Mouse (Mus musculus) gastrocnemius, postnatal 10 days (tissue): Measurements from ENCODE around the gene Nfib. TPM values are rescaled to one million over a fixed set of nuclear protein-coding genes. Genes with fewer than 3 reads are reported as not detected.

Experiments used
- DNase-seq: peaks from one replicate; pipeline ENCODE4 v3.0.0; 2021; ENCODE audit warnings: mixed read lengths
- total RNA-seq, 2 experiments: library from RNA; stranded (reverse); gene quantifications; 2 replicates each; pipeline ENCODE4 v1.2.3; 2021

Nfib gene
- total RNA-seq, 2 experiments from 2014 or later, result 145 to 150 TPM

- peak; percentile 54 for DNase-seq
Observed at GRCm38 (mm10) chr4:82464051-82464632, 241.4 kb downstream of the Nfib start.

- DNase-seq, result no peak
Observed at GRCm38 (mm10) chr4:82463189-82463715, 242.3 kb downstream of the Nfib start.

- DNase-seq, result no peak
Observed at GRCm38 (mm10) chr4:82461676-82462075, 243.9 kb downstream of the Nfib start.

- DNase-seq, result no peak
Observed at GRCm38 (mm10) chr4:82458895-82459294, 246.7 kb downstream of the Nfib start.

GRCm38 (mm10) chr4:82456908-82457307 is 248.6 kb downstream of the Nfib start:
- no peak for DNase-seq

- DNase-seq, result no peak
Observed at GRCm38 (mm10) chr4:82456323-82456713, 249.2 kb downstream of the Nfib start.

GRCm38 (mm10) chr4:82455617-82456322 is 249.8 kb downstream of the Nfib start:
- no peak for DNase-seq

GRCm38 (mm10) chr4:82454989-82455388 is 250.6 kb downstream of the Nfib start:
- no peak for DNase-seq

GRCm38 (mm10) chr4:82453341-82453740 is 252.2 kb downstream of the Nfib start:
- DNase-seq, result no peak

GRCm38 (mm10) chr4:82452905-82453304 is 252.6 kb downstream of the Nfib start:
- DNase-seq, result no peak

GRCm38 (mm10) chr4:82447061-82447671 is 258.4 kb downstream of the Nfib start:
- peak; percentile 86 for DNase-seq

GRCm38 (mm10) chr4:82444078-82444477 is 261.5 kb downstream of the Nfib start:
- DNase-seq, result no peak

GRCm38 (mm10) chr4:82443441-82443840 is 262.1 kb downstream of the Nfib start:
- DNase-seq, result no peak

GRCm38 (mm10) chr4:82443003-82443402 is 262.5 kb downstream of the Nfib start:
- DNase-seq, result no peak

GRCm38 (mm10) chr4:82440606-82441005 is 264.9 kb downstream of the Nfib start:
- no peak for DNase-seq

- DNase-seq, result no peak
Observed at GRCm38 (mm10) chr4:82439813-82440212, 265.7 kb downstream of the Nfib start.

GRCm38 (mm10) chr4:82438631-82439030 is 266.9 kb downstream of the Nfib start:
- no peak for DNase-seq

GRCm38 (mm10) chr4:82437533-82438318 is 267.8 kb downstream of the Nfib start:
- DNase-seq, result no peak

GRCm38 (mm10) chr4:82436656-82437055 is 268.9 kb downstream of the Nfib start:
- DNase-seq, result no peak

- no peak for DNase-seq
Observed at GRCm38 (mm10) chr4:82435716-82436115, 269.8 kb downstream of the Nfib start.

- DNase-seq, result no peak
Observed at GRCm38 (mm10) chr4:82433926-82434705, 271.4 kb downstream of the Nfib start.

GRCm38 (mm10) chr4:82431831-82432230 is 273.7 kb downstream of the Nfib start:
- no peak for DNase-seq
